Comparison of ENCODE assay signal across 8 mouse cellular contexts in genomic region chr3:63928878-63929859, GRCm38 (mm10). TPM values are rescaled to one million over a fixed set of nuclear protein-coding genes. Genes with fewer than 3 reads are reported as not detected.
A peak's percentile ranks its signal among the peaks of the same experiment; 100 is the strongest.
DNase-seq lines count a peak whose midpoint lies in the region; ATAC-seq and TF ChIP-seq lines count a peak whose summit lies in the region.

E130311K13Rik (minus strand) TSS chr3:63929472.

- peak; percentile 86 for ATAC-seq in embryonic facial prominence, embryonic 13.5 days (ENCODE audit: insufficient number of reproducible peaks, insufficient read depth, low FRiP score, low TSS enrichment, low read depth)
- peak; percentile 95 for ATAC-seq in limb, embryonic 13.5 days (ENCODE audit: low FRiP score, low read depth)
- peak; percentile 98 for ATAC-seq in midbrain, embryonic 16.5 days

- no peaks in the 10 kb centered on the region for H3K9me3 ChIP-seq in embryonic facial prominence, embryonic 13.5 days
- H3K9me3 ChIP-seq in limb, embryonic 13.5 days, result no peaks in the 10 kb centered on the region
- H3K9me3 ChIP-seq in midbrain, embryonic 16.5 days (replicated peaks; ENCODE audit: control insufficient read depth, low read length, poor library complexity, severe bottlenecking), result no peaks in the 10 kb centered on the region

- peak; percentile 61 for TF ChIP-seq POLR2A in heart, adult 2 months (IDR thresholded peaks at IDR 0.05; ENCODE audit: insufficient read depth, low read depth, low read length)

- H3K36me3 ChIP-seq in embryonic facial prominence, embryonic 13.5 days, result peaks cover 5% of the 10 kb centered on the region; the same call in 1 of the 2 replicates
- H3K36me3 ChIP-seq in heart, adult 2 months (ENCODE audit: control insufficient read depth, insufficient read depth, low read length), result no peaks in the 10 kb centered on the region
- H3K36me3 ChIP-seq in limb, embryonic 13.5 days, result peaks cover 5% of the 10 kb centered on the region; the same call in 1 of the 2 replicates
- H3K36me3 ChIP-seq in midbrain, embryonic 16.5 days (ENCODE audit: control insufficient read depth, insufficient read depth, low read length), result no peaks in the 10 kb centered on the region

- WGBS in embryonic facial prominence, embryonic 13.5 days, result 4% methylated on average over 48 of the region's 48 CpGs
- 5% methylated on average over 48 of the region's 48 CpGs for WGBS in heart, adult 2 months
- WGBS in limb, embryonic 13.5 days, result 5% methylated on average over 47 of the region's 48 CpGs
- 5% methylated on average over 47 of the region's 48 CpGs for WGBS in midbrain, embryonic 16.5 days

- DNase-seq in 3134 (ENCODE audit: extremely low read depth, insufficient read length, low spot score), result peak; percentile 92
- peak; percentile 94 to 96 for DNase-seq in adrenal gland, postnatal 36 days
- DNase-seq in heart, adult 2 months, result peak; percentile 92 to 95
- peak; percentile 82 to 93 for DNase-seq in kidney, adult 8-10 months
- DNase-seq in spleen, postnatal 10 days (ENCODE audit: low spot score in 2 of 2), result peak; percentile 89 to 90

- H3K27ac ChIP-seq in embryonic facial prominence, embryonic 13.5 days, result peak within 1 kb of the TSS; percentile 75
- peak within 1 kb of the TSS; percentile 97 for H3K27ac ChIP-seq in heart, adult 2 months
- peak within 1 kb of the TSS; percentile 39; the same call in 1 of the 2 replicates for H3K27ac ChIP-seq in limb, embryonic 13.5 days
- peak within 1 kb of the TSS; percentile 76 for H3K27ac ChIP-seq in midbrain, embryonic 16.5 days (ENCODE audit: low read length)

- H3K9ac ChIP-seq in embryonic facial prominence, embryonic 13.5 days, result peak within 1 kb of the TSS; percentile 95
- H3K9ac ChIP-seq in heart, adult 2 months (ENCODE audit: low read depth, low read length), result peak within 1 kb of the TSS; percentile 91
- H3K9ac ChIP-seq in limb, embryonic 13.5 days, result peak within 1 kb of the TSS; percentile 94
- H3K9ac ChIP-seq in midbrain, embryonic 16.5 days (ENCODE audit: low read depth, low read length), result peak within 1 kb of the TSS; percentile 92

- TF ChIP-seq CTCF in heart, adult 2 months (IDR thresholded peaks at IDR 0.05), result no peak

- H3K4me3 ChIP-seq in embryonic facial prominence, embryonic 13.5 days, result peak within 1 kb of the TSS; percentile 78
- H3K4me3 ChIP-seq in heart, adult 2 months, result peak within 1 kb of the TSS; percentile 63
- peak within 1 kb of the TSS; percentile 71 for H3K4me3 ChIP-seq in limb, embryonic 13.5 days
- peak within 1 kb of the TSS; percentile 73 for H3K4me3 ChIP-seq in midbrain, embryonic 16.5 days (ENCODE audit: low read depth, low read length)

- no peak for TF ChIP-seq EP300 in heart, adult 2 months (IDR thresholded peaks at IDR 0.05; ENCODE audit: insufficient read depth, low read depth, low read length)

- no peaks in the 10 kb centered on the region for H3K79me2 ChIP-seq in heart, adult 2 months (replicated peaks; ENCODE audit: control insufficient read depth, insufficient read depth, low read length)

- no peaks in the 10 kb centered on the region for H3K4me1 ChIP-seq in embryonic facial prominence, embryonic 13.5 days
- no peaks in the 10 kb centered on the region for H3K4me1 ChIP-seq in heart, adult 2 months (ENCODE audit: control insufficient read depth, insufficient read depth, low read length)
- no peaks in the 10 kb centered on the region; the same call in 1 of the 2 replicates for H3K4me1 ChIP-seq in limb, embryonic 13.5 days
- no peaks in the 10 kb centered on the region for H3K4me1 ChIP-seq in midbrain, embryonic 16.5 days (ENCODE audit: control insufficient read depth, insufficient read depth, low read length)

- H3K27me3 ChIP-seq in embryonic facial prominence, embryonic 13.5 days, result no peaks in the 10 kb centered on the region
- H3K27me3 ChIP-seq in heart, adult 2 months (ENCODE audit: control insufficient read depth, insufficient read depth, low read length), result no peaks in the 10 kb centered on the region
- H3K27me3 ChIP-seq in limb, embryonic 13.5 days, result no peaks in the 10 kb centered on the region
- H3K27me3 ChIP-seq in midbrain, embryonic 16.5 days (ENCODE audit: control insufficient read depth, insufficient read depth, low read depth, low read length), result no peaks in the 10 kb centered on the region

- H3K4me2 ChIP-seq in embryonic facial prominence, embryonic 13.5 days, result peak within 1 kb of the TSS; percentile 78
- H3K4me2 ChIP-seq in limb, embryonic 13.5 days (replicated peaks), result peak within 1 kb of the TSS; percentile 75
- H3K4me2 ChIP-seq in midbrain, embryonic 16.5 days (ENCODE audit: low read length), result peak within 1 kb of the TSS; percentile 82

- intact Hi-C loops in heart, adult 2 months (cut with DNase I), result loop anchor here (1.0 to 2.0 kb wide), 3 partner anchors 35 to 374 kb away; partner anchors contain the start of genes Gmps and Slc33a1

RNA-seq across cellular contexts. Expression of gene E130311K13Rik, which starts in this region (rescaled TPM):
- 10 to 100 TPM in 1 of 2 experiments, 1 to 10 TPM in 1; 8.3 to 14.1 TPM for total RNA-seq in adrenal gland, postnatal 36 days (2021)
- 8.6 and 8.9 TPM in 2 replicates for polyA plus RNA-seq in embryonic facial prominence, embryonic 13.5 days (2015; fragmentation: Nextera tagmentation; extraction: Ambion mirVana)
- 10 to 100 TPM; 10.9 to 11.8 TPM for total RNA-seq in heart, adult 2 months (2021)
- polyA plus RNA-seq in heart, adult 2 months (2012; rRNA removed), result 3.3 and 3.9 TPM in 2 replicates
- polyA plus RNA-seq in limb, embryonic 13.5 days (2015; fragmentation: Nextera tagmentation; extraction: Ambion mirVana), result 7.6 and 7.9 TPM in 2 replicates
- 7.7 and 8.3 TPM in 2 replicates for polyA plus RNA-seq in midbrain, embryonic 16.5 days (2015; fragmentation: Nextera tagmentation; extraction: Ambion mirVana)

Comparison
In these comparisons a context has a peak if more than half of its experiments do, and no peak if none do; other contexts are left out.
1. Peak in every context shown above with its lines: DNase-seq, ATAC-seq, H3K4me3 ChIP-seq and H3K27ac ChIP-seq.
2. H3K27ac ChIP-seq: peak in every context shown above with its lines; median percentile 97 in heart, adult 2 months; 76 in midbrain, embryonic 16.5 days; 75 in embryonic facial prominence, embryonic 13.5 days; 39 in limb, embryonic 13.5 days.